Mouse (Mus musculus) spleen, postnatal 14 days (tissue): Measurements from ENCODE around the gene Pnkp.
A peak's percentile ranks its signal among the peaks of the same experiment; 100 is the strongest.

Source experiments
- DNase-seq, 2 experiments: peaks; one replicate each; pipeline ENCODE4 v3.0.0; 2021 to 2022; ENCODE audit warnings: low spot score in 2 of 2

Gene Pnkp

GRCm38 (mm10) chr7:44828706-44829105, 28.2 kb upstream of the Pnkp start:
- DNase-seq: no peak

GRCm38 (mm10) chr7:44832763-44833162, 24.2 kb upstream of the Pnkp start:
- DNase-seq: no peak

- DNase-seq: no peak
Measured at GRCm38 (mm10) chr7:44835373-44836015, 21.4 kb upstream of the Pnkp start.

- DNase-seq: peak; percentile 64 to 67
Measured at GRCm38 (mm10) chr7:44836016-44836404, 20.9 kb upstream of the Pnkp start.

- DNase-seq: no peak
Measured at GRCm38 (mm10) chr7:44836423-44837053, 20.4 kb upstream of the Pnkp start.

- no peak for DNase-seq
Measured at GRCm38 (mm10) chr7:44838073-44838472, 18.9 kb upstream of the Pnkp start.

- no peak for DNase-seq
Measured at GRCm38 (mm10) chr7:44839171-44839490, 17.8 kb upstream of the Pnkp start.

GRCm38 (mm10) chr7:44839491-44840191, 17.3 kb upstream of the Pnkp start:
- DNase-seq: peak; percentile 46 to 63

- no peak for DNase-seq
Measured at GRCm38 (mm10) chr7:44840426-44840825, 16.5 kb upstream of the Pnkp start.

- DNase-seq: no peak
Measured at GRCm38 (mm10) chr7:44841825-44842463, 15.0 kb upstream of the Pnkp start.

GRCm38 (mm10) chr7:44845006-44845405, 11.9 kb upstream of the Pnkp start:
- no peak for DNase-seq

- DNase-seq: no peak
Measured at GRCm38 (mm10) chr7:44846804-44847203, 10.1 kb upstream of the Pnkp start.

GRCm38 (mm10) chr7:44847772-44848171, 9.2 kb upstream of the Pnkp start:
- DNase-seq: no peak

- peak; percentile 91 to 94 for DNase-seq
Measured at GRCm38 (mm10) chr7:44848561-44849415, 8.2 kb upstream of the Pnkp start, which contains the start of the genes Akt1s1 and Tbc1d17. Akt1s1 (plus strand) TSS chr7:44848991. Tbc1d17 (minus strand) TSS chr7:44849079.

GRCm38 (mm10) chr7:44849416-44850111, 7.4 kb upstream of the Pnkp start:
- peak; percentile 76 to 82 for DNase-seq

- DNase-seq: peak; percentile 54 to 59
Measured at GRCm38 (mm10) chr7:44850146-44850545, 6.8 kb upstream of the Pnkp start.

- no peak for DNase-seq
Measured at GRCm38 (mm10) chr7:44850789-44851624, 5.9 kb upstream of the Pnkp start.

- DNase-seq: no peak
Measured at GRCm38 (mm10) chr7:44851625-44852234, 5.2 kb upstream of the Pnkp start.

GRCm38 (mm10) chr7:44852259-44853027, 4.5 kb upstream of the Pnkp start:
- DNase-seq: no peak
